Mouse (Mus musculus): ENCODE data around the gene Gm21987. TPM values are rescaled to one million over a fixed set of nuclear protein-coding genes. Genes with fewer than 3 reads are reported as not detected.
A peak's percentile ranks its signal among the peaks of the same experiment; 100 is the strongest.

Gene Gm21987
- polyA plus RNA-seq, 1 experiment from 2014 or later, result not detected

- H3K4me3 ChIP-seq (ENCODE audit: low read depth, low read length), result no peak overlapping the region
- H3K9me3 ChIP-seq (ENCODE audit: control insufficient read depth, low read length), result no peaks in the 10 kb centered on the region
- ATAC-seq (replicated peaks; ENCODE audit: low FRiP score) (no peak), DNase-seq (ENCODE audit: low spot score) (no peak)
- H3K4me1 ChIP-seq (replicated peaks; ENCODE audit: control insufficient read depth, insufficient read depth, low read length), result peaks cover 9% of the 10 kb centered on the region; the same call in 1 of the 2 replicates
- H3K36me3 ChIP-seq (ENCODE audit: control insufficient read depth, insufficient read depth, low read length), result no peaks in the 10 kb centered on the region
- WGBS, result 89% methylated on average over 6 of the region's 6 CpGs
- H3K9ac ChIP-seq (ENCODE audit: low read length), result no peak overlapping the region
- H3K27me3 ChIP-seq (ENCODE audit: control insufficient read depth, insufficient read depth, low read length), result no peaks in the 10 kb centered on the region
- no peak overlapping the region for H3K4me2 ChIP-seq (ENCODE audit: low read depth, low read length, severe bottlenecking)
- no peak overlapping the region for H3K27ac ChIP-seq (ENCODE audit: low read depth, low read length)
Observed at GRCm38 (mm10) chr16:38398266-38398665, 51.4 kb downstream of the Gm21987 start.

GRCm38 (mm10) chr16:38399076-38399475 lies 52.2 kb downstream of the Gm21987 start:
- Histone ChIP-seq H3K27me3 (ENCODE audit: control insufficient read depth, insufficient read depth, low read length) (no peaks in the 10 kb centered on the region), H3K9me3 (ENCODE audit: control insufficient read depth, low read length) (no peaks in the 10 kb centered on the region), H3K4me2 (ENCODE audit: low read depth, low read length, severe bottlenecking) (peak overlapping the region; percentile 54), H3K36me3 (ENCODE audit: control insufficient read depth, insufficient read depth, low read length) (no peaks in the 10 kb centered on the region), H3K4me1 (replicated peaks; ENCODE audit: control insufficient read depth, insufficient read depth, low read length) (peaks cover 9% of the 10 kb centered on the region; the same call in 1 of the 2 replicates), H3K9ac (ENCODE audit: low read length) (peak overlapping the region; percentile 37; the same call in 1 of the 2 replicates), H3K4me3 (ENCODE audit: low read depth, low read length) (no peak overlapping the region), H3K27ac (ENCODE audit: low read depth, low read length) (no peak overlapping the region)
- WGBS, result 71% methylated on average over 3 of the region's 3 CpGs
- DNase-seq (ENCODE audit: low spot score) (no peak), ATAC-seq (replicated peaks; ENCODE audit: low FRiP score) (no peak)

- H3K27ac ChIP-seq (ENCODE audit: low read depth, low read length), result peak overlapping the region; percentile 34; the same call in 1 of the 2 replicates
- H3K4me1 ChIP-seq (replicated peaks; ENCODE audit: control insufficient read depth, insufficient read depth, low read length), result peaks cover 9% of the 10 kb centered on the region; the same call in 1 of the 2 replicates
- H3K4me3 ChIP-seq (ENCODE audit: low read depth, low read length), result peak overlapping the region; percentile 20
- peak overlapping the region; percentile 37 for H3K9ac ChIP-seq (ENCODE audit: low read length)
- H3K27me3 ChIP-seq (ENCODE audit: control insufficient read depth, insufficient read depth, low read length), result no peaks in the 10 kb centered on the region
- H3K36me3 ChIP-seq (ENCODE audit: control insufficient read depth, insufficient read depth, low read length), result no peaks in the 10 kb centered on the region
- H3K9me3 ChIP-seq (ENCODE audit: control insufficient read depth, low read length), result no peaks in the 10 kb centered on the region
- ATAC-seq (replicated peaks; ENCODE audit: low FRiP score), result peak; percentile 92
- DNase-seq (ENCODE audit: low spot score), result peak; percentile 74
- WGBS, result 9% methylated on average over 17 of the region's 17 CpGs
- H3K4me2 ChIP-seq (ENCODE audit: low read depth, low read length, severe bottlenecking), result peak overlapping the region; percentile 54
Observed at GRCm38 (mm10) chr16:38399531-38400231, 52.8 kb downstream of the Gm21987 start.

- Histone ChIP-seq H3K36me3 (ENCODE audit: control insufficient read depth, insufficient read depth, low read length) (no peaks in the 10 kb centered on the region), H3K27ac (ENCODE audit: low read depth, low read length) (0 out of 2 replicates have a peak overlapping the region, but pooled peaks have one; percentile 34), H3K9me3 (ENCODE audit: control insufficient read depth, low read length) (no peaks in the 10 kb centered on the region), H3K9ac (ENCODE audit: low read length) (peak overlapping the region; percentile 37; the same call in 1 of the 2 replicates), H3K4me3 (ENCODE audit: low read depth, low read length) (no peak overlapping the region), H3K27me3 (ENCODE audit: control insufficient read depth, insufficient read depth, low read length) (no peaks in the 10 kb centered on the region), H3K4me2 (ENCODE audit: low read depth, low read length, severe bottlenecking) (peak overlapping the region; percentile 54; the same call in 1 of the 2 replicates), H3K4me1 (replicated peaks; ENCODE audit: control insufficient read depth, insufficient read depth, low read length) (peaks cover 9% of the 10 kb centered on the region; the same call in 1 of the 2 replicates)
- 74% methylated on average over 9 of the region's 9 CpGs for WGBS
- no peak for DNase-seq (ENCODE audit: low spot score)
- ATAC-seq (replicated peaks; ENCODE audit: low FRiP score), result peak; percentile 39
Observed at GRCm38 (mm10) chr16:38400311-38400960, 53.6 kb downstream of the Gm21987 start.

GRCm38 (mm10) chr16:38401468-38401867 lies 54.6 kb downstream of the Gm21987 start:
- H3K9ac ChIP-seq (ENCODE audit: low read length), result no peak overlapping the region
- ATAC-seq (replicated peaks; ENCODE audit: low FRiP score) (no peak), DNase-seq (ENCODE audit: low spot score) (no peak)
- no peaks in the 10 kb centered on the region for H3K27me3 ChIP-seq (ENCODE audit: control insufficient read depth, insufficient read depth, low read length)
- peaks cover 9% of the 10 kb centered on the region; the same call in 1 of the 2 replicates for H3K4me1 ChIP-seq (replicated peaks; ENCODE audit: control insufficient read depth, insufficient read depth, low read length)
- no peaks in the 10 kb centered on the region for H3K9me3 ChIP-seq (ENCODE audit: control insufficient read depth, low read length)
- H3K27ac ChIP-seq (ENCODE audit: low read depth, low read length), result no peak overlapping the region
- no peaks in the 10 kb centered on the region for H3K36me3 ChIP-seq (ENCODE audit: control insufficient read depth, insufficient read depth, low read length)
- no peak overlapping the region for H3K4me3 ChIP-seq (ENCODE audit: low read depth, low read length)
- H3K4me2 ChIP-seq (ENCODE audit: low read depth, low read length, severe bottlenecking), result no peak overlapping the region
- 77% methylated on average over 6 of the region's 6 CpGs for WGBS

- Histone ChIP-seq H3K27me3 (ENCODE audit: control insufficient read depth, insufficient read depth, low read length) (no peaks in the 10 kb centered on the region), H3K4me1 (replicated peaks; ENCODE audit: control insufficient read depth, insufficient read depth, low read length) (peaks cover 9% of the 10 kb centered on the region; the same call in 1 of the 2 replicates), H3K36me3 (ENCODE audit: control insufficient read depth, insufficient read depth, low read length) (no peaks in the 10 kb centered on the region), H3K4me3 (ENCODE audit: low read depth, low read length) (no peak overlapping the region), H3K9me3 (ENCODE audit: control insufficient read depth, low read length) (no peaks in the 10 kb centered on the region), H3K9ac (ENCODE audit: low read length) (no peak overlapping the region), H3K4me2 (ENCODE audit: low read depth, low read length, severe bottlenecking) (no peak overlapping the region), H3K27ac (ENCODE audit: low read depth, low read length) (no peak overlapping the region)
- WGBS, result 93% methylated on average over 7 of the region's 7 CpGs
- ATAC-seq (replicated peaks; ENCODE audit: low FRiP score), result no peak
- no peak for DNase-seq (ENCODE audit: low spot score)
Observed at GRCm38 (mm10) chr16:38403639-38404038, 56.8 kb downstream of the Gm21987 start.

- Histone ChIP-seq H3K27ac (ENCODE audit: low read depth, low read length) (no peak overlapping the region), H3K9ac (ENCODE audit: low read length) (no peak overlapping the region), H3K4me2 (ENCODE audit: low read depth, low read length, severe bottlenecking) (no peak overlapping the region), H3K27me3 (ENCODE audit: control insufficient read depth, insufficient read depth, low read length) (no peaks in the 10 kb centered on the region), H3K4me3 (ENCODE audit: low read depth, low read length) (no peak overlapping the region), H3K4me1 (replicated peaks; ENCODE audit: control insufficient read depth, insufficient read depth, low read length) (no peaks in the 10 kb centered on the region), H3K36me3 (ENCODE audit: control insufficient read depth, insufficient read depth, low read length) (no peaks in the 10 kb centered on the region), H3K9me3 (ENCODE audit: control insufficient read depth, low read length) (no peaks in the 10 kb centered on the region)
- DNase-seq (ENCODE audit: low spot score) (no peak), ATAC-seq (replicated peaks; ENCODE audit: low FRiP score) (no peak)
- WGBS, result 78% methylated on average over 5 of the region's 5 CpGs
Observed at GRCm38 (mm10) chr16:38406293-38406692, 59.5 kb downstream of the Gm21987 start.

GRCm38 (mm10) chr16:38406708-38407107 lies 59.9 kb downstream of the Gm21987 start:
- no peak overlapping the region for H3K27ac ChIP-seq (ENCODE audit: low read depth, low read length)
- H3K9me3 ChIP-seq (ENCODE audit: control insufficient read depth, low read length), result no peaks in the 10 kb centered on the region
- H3K36me3 ChIP-seq (ENCODE audit: control insufficient read depth, insufficient read depth, low read length), result no peaks in the 10 kb centered on the region
- no peak for DNase-seq (ENCODE audit: low spot score)
- 85% methylated on average over 6 of the region's 6 CpGs for whole genome bisulfite sequencing
- no peak overlapping the region for H3K9ac ChIP-seq (ENCODE audit: low read length)
- no peak for ATAC-seq (replicated peaks; ENCODE audit: low FRiP score)
- no peak overlapping the region for H3K4me2 ChIP-seq (ENCODE audit: low read depth, low read length, severe bottlenecking)
- no peaks in the 10 kb centered on the region for H3K27me3 ChIP-seq (ENCODE audit: control insufficient read depth, insufficient read depth, low read length)
- no peak overlapping the region for H3K4me3 ChIP-seq (ENCODE audit: low read depth, low read length)
- H3K4me1 ChIP-seq (replicated peaks; ENCODE audit: control insufficient read depth, insufficient read depth, low read length), result no peaks in the 10 kb centered on the region

Data from forebrain, embryonic 11.5 days (tissue).